Mouse (Mus musculus) G1E (cell line): ENCODE data around the gene Xbp1. TPM values are rescaled to one million over a fixed set of nuclear protein-coding genes. Genes with fewer than 3 reads are reported as not detected.

Experiments
- ATAC-seq: 2 replicates; pipeline ENCODE4 v1.8.0; 2016; ENCODE audit warnings: mild to moderate bottlenecking; ENCODE audit not compliant: insufficient number of reproducible peaks, poor library complexity, low FRiP score, severe bottlenecking; ENCODE audit errors: extremely low read depth
- DNase-seq: peaks from one replicate; pipeline ENCODE4 v3.0.0; 2012; ENCODE audit warnings: low spot score
- H3K27me3 ChIP-seq: 2 replicates; pipeline ENCODE4 v1.6.1; 2012; ENCODE audit warnings: mild to moderate bottlenecking, low read length, inconsistent platforms; ENCODE audit not compliant: insufficient read depth
- H3K36me3 ChIP-seq: replicated peaks from 2 replicates; pipeline ENCODE3; 2012; ENCODE audit warnings: mild to moderate bottlenecking, inconsistent platforms
- H3K4me1 ChIP-seq: 2 replicates; pipeline ENCODE4 v1.6.1; 2012; ENCODE audit warnings: low read depth, low read length, inconsistent platforms, mixed read lengths; ENCODE audit not compliant: insufficient read depth
- H3K4me3 ChIP-seq: 2 replicates; pipeline ENCODE4 v1.5.1; 2012; ENCODE audit warnings: low read depth, mild to moderate bottlenecking, inconsistent platforms, low read length, moderate library complexity, mixed read lengths
- H3K9me3 ChIP-seq: replicated peaks from 2 replicates; pipeline ENCODE4 v1.6.1; 2012; ENCODE audit warnings: inconsistent platforms
- CTCF ChIP-seq: IDR thresholded peaks from 2 replicates; pipeline ENCODE4 v1.5.1; 2012; ENCODE audit warnings: low read depth, low read length, inconsistent platforms, mixed read lengths
- GATA1 ChIP-seq: IDR thresholded peaks from 2 replicates; pipeline ENCODE4 v1.6.1; 2012; ENCODE audit warnings: borderline replicate concordance, low read length, inconsistent platforms, mixed read lengths
- GATA2 ChIP-seq: IDR thresholded peaks from 2 replicates; pipeline ENCODE4 v1.6.1; 2012; ENCODE audit warnings: low read depth, low read length, inconsistent platforms, borderline replicate concordance
- POLR2AphosphoS5 ChIP-seq: IDR thresholded peaks from 2 replicates; pipeline ENCODE4 v1.6.1; 2012; ENCODE audit warnings: low read depth, low read length, inconsistent platforms; ENCODE audit not compliant: insufficient replicate concordance
- TAL1 ChIP-seq: conservative IDR thresholded peaks from 2 replicates; pipeline ENCODE4 v1.6.1; 2012; ENCODE audit warnings: low read depth, low read length, inconsistent platforms, mixed read lengths
- polyA plus RNA-seq: library from polyadenylated mRNA; stranded (reverse); fragments of >175 nt; gene quantifications from 2 replicates; pipeline ENCODE4 v1.2.3, GENCODE M21; 2012
- total RNA-seq, 2 experiments: library from RNA; stranded (forward) in 1 of 2; stranded (reverse) in 1 of 2; fragments of 200-1000 nt in 1 of 2; fragments of >200 nt in 1 of 2; fragmentation: Nextera tagmentation in 1 of 2; gene quantifications; 2 replicates each; pipeline ENCODE4 v1.2.3; 2014 to 2017

The Xbp1 gene
- total and polyA plus RNA-seq, 3 experiments, result 50.6 to 185 (median 125) TPM

- Histone ChIP-seq H3K36me3 (peaks cover 1% of the 10 kb centered on the region), H3K27me3 (no peaks in the 10 kb centered on the region), H3K4me1 (peaks cover 30% of the 10 kb centered on the region), H3K9me3 (peaks cover 3% of the 10 kb centered on the region; the same call in 1 of the 2 replicates), H3K4me3 (no peak overlapping the region; the same call in 1 of the 2 replicates)
- DNase-seq, result no peak
- no peak for TF ChIP-seq GATA2
- no peak for ATAC-seq
Measured at GRCm38 (mm10) chr11:5545457-5545856, 25.0 kb downstream of the Xbp1 start.

GRCm38 (mm10) chr11:5546693-5547092 is 26.2 kb downstream of the Xbp1 start:
- Histone ChIP-seq H3K4me1 (peaks cover 25% of the 10 kb centered on the region), H3K4me3 (no peak overlapping the region), H3K27me3 (no peaks in the 10 kb centered on the region), H3K36me3 (no peaks in the 10 kb centered on the region), H3K9me3 (peaks cover 3% of the 10 kb centered on the region; the same call in 1 of the 2 replicates)
- ATAC-seq (no peak), DNase-seq (no peak)
- TF ChIP-seq TAL1 (no peak), POLR2AphosphoS5 (no peak), GATA2 (no peak), GATA1 (no peak), CTCF (no peak)

GRCm38 (mm10) chr11:5551430-5551829 is 31.0 kb downstream of the Xbp1 start:
- H3K9me3 ChIP-seq, result peaks cover 3% of the 10 kb centered on the region; the same call in 1 of the 2 replicates
- DNase-seq (no peak), ATAC-seq (no peak)
- no peaks in the 10 kb centered on the region for H3K4me1 ChIP-seq
- H3K36me3 ChIP-seq, result no peaks in the 10 kb centered on the region
- TF ChIP-seq CTCF, result no peak
- no peak for TF ChIP-seq TAL1
- TF ChIP-seq GATA1, result no peak
- no peak for TF ChIP-seq POLR2AphosphoS5
- no peak for TF ChIP-seq GATA2
- H3K4me3 ChIP-seq, result no peak overlapping the region
- H3K27me3 ChIP-seq, result no peaks in the 10 kb centered on the region

- Histone ChIP-seq H3K36me3 (no peaks in the 10 kb centered on the region), H3K27me3 (no peaks in the 10 kb centered on the region), H3K4me1 (no peaks in the 10 kb centered on the region), H3K4me3 (no peak overlapping the region), H3K9me3 (peaks cover 3% of the 10 kb centered on the region; the same call in 1 of the 2 replicates)
- no peak for TF ChIP-seq GATA2
- TF ChIP-seq POLR2AphosphoS5, result no peak
- no peak for TF ChIP-seq GATA1
- no peak for TF ChIP-seq TAL1
- no peak for TF ChIP-seq CTCF
- no peak for DNase-seq
- ATAC-seq, result no peak
Measured at GRCm38 (mm10) chr11:5551931-5552330, 31.5 kb downstream of the Xbp1 start.

- DNase-seq (no peak), ATAC-seq (no peak)
- H3K27me3 ChIP-seq, result no peaks in the 10 kb centered on the region
- no peak for TF ChIP-seq CTCF
- TF ChIP-seq POLR2AphosphoS5, result no peak
- no peak for TF ChIP-seq TAL1
- no peak for TF ChIP-seq GATA2
- no peak for TF ChIP-seq GATA1
- peaks cover 45% of the 10 kb centered on the region for H3K4me1 ChIP-seq
- no peaks in the 10 kb centered on the region for H3K36me3 ChIP-seq
- no peaks in the 10 kb centered on the region for H3K9me3 ChIP-seq
- no peak overlapping the region for H3K4me3 ChIP-seq
Measured at GRCm38 (mm10) chr11:5560273-5560672, 39.8 kb downstream of the Xbp1 start.

- Histone ChIP-seq H3K4me1 (peaks cover 70% of the 10 kb centered on the region), H3K36me3 (no peaks in the 10 kb centered on the region), H3K9me3 (no peaks in the 10 kb centered on the region), H3K4me3 (no peak overlapping the region), H3K27me3 (no peaks in the 10 kb centered on the region)
- TF ChIP-seq GATA1, result no peak
- TF ChIP-seq TAL1, result no peak
- no peak for TF ChIP-seq GATA2
- no peak for TF ChIP-seq POLR2AphosphoS5
- no peak for TF ChIP-seq CTCF
- peak; percentile 34; the same call in 1 of the 2 replicates for ATAC-seq
- no peak for DNase-seq
Measured at GRCm38 (mm10) chr11:5562625-5563268, 42.3 kb downstream of the Xbp1 start.
